Mouse (Mus musculus): ENCODE results near the gene Cacnb4. TPM values are rescaled to one million over a fixed set of nuclear protein-coding genes. Genes with fewer than 3 reads are reported as not detected.

Cacnb4 gene
- polyA plus RNA-seq, 1 experiment from 2014 or later, result 1.7 TPM

DNA sequence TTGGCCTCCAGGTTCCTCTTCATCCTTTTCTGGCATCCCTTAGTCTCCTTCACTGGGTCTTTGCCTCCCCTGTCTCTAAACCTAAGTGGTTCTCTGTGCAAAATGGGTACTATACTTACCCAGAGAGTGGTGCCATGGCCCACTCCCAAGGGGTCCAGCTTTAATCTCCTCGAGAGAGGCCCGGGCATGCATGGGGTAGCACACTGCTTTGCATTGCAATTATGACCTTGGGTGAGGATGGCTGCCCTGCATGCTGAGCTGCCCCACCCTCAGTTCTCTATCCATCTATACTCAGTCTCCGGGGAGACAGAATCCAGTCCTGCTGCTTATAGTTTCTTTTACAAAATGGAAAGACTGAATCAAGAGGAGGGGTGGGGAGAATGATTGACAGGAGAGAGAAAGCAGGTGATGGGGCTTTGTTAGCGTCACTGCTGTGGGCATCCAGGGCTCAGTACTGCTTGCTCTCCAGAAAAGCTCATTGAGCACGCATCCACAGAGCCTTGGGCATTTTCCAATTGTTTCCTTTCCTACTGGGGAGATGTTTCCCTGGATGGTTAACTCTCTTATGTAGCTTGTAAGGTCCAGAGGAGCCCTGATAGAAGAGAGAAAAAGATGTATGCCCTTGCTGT, 68.7 kb downstream of the Cacnb4 start:
- ATAC-seq (no peak), DNase-seq (ENCODE audit: low read depth, low spot score) (no peak)
- ChIA-PET CTCF (interaction anchor here (1.0 to 1.3 kb wide), 2 partner anchors 13 to 346 kb away, joined by 3 read pairs; no protein-coding TSS in a partner anchor), POLR2A (no interaction called here)
- TF ChIP-seq CTCF (IDR thresholded peaks at IDR 0.05), result no peak
- in situ Hi-C loops (cut with MboI; ENCODE audit: low pct_unique_long_range_greater_than_20kb), result loop anchor here (25.0 kb wide), 1 partner anchor 621 kb away; no protein-coding TSS in a partner anchor
- H3K27me3 ChIP-seq, result no peaks in the 10 kb centered on the region

GRCm38 (mm10) chr2:52606331-52606730, 70.3 kb downstream of the Cacnb4 start:
- no peaks in the 10 kb centered on the region for H3K27me3 ChIP-seq
- POLR2A ChIA-PET, result no interaction called here
- in situ Hi-C loops (cut with MboI; ENCODE audit: low pct_unique_long_range_greater_than_20kb), result loop anchor here (25.0 kb wide), 1 partner anchor 619 kb away; no protein-coding TSS in a partner anchor
- ATAC-seq, result no peak
- CTCF ChIA-PET, result no interaction called here
- TF ChIP-seq CTCF (IDR thresholded peaks at IDR 0.05), result no peak
- DNase-seq (ENCODE audit: low read depth, low spot score), result no peak

DNA sequence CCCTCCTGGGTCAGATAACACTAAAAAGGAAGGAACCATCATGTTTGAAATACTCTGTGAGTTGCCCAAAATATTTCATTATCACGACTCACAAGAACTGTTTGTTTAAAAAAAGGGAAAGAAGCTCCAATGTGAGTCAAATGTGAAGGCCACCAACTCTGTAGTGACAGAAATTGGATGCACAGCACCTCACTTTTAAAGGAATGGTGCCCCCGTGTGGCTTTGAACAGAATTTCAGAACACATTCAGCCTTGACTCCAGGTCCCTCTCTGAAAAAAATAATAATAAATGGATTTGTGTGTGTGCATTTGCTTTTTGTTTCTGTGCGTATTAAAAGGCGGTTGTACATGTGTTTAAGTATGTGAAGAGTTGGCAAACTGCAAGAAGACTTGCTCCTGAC, 71.3 kb downstream of the Cacnb4 start:
- TF ChIP-seq CTCF (IDR thresholded peaks at IDR 0.05), result peak; percentile 80
- in situ Hi-C loops (cut with MboI; ENCODE audit: low pct_unique_long_range_greater_than_20kb), result loop anchor here (25.0 kb wide), 1 partner anchor 618 kb away; no protein-coding TSS in a partner anchor
- CTCF ChIA-PET, result interaction anchor here (0.7 to 1.1 kb wide), 3 partner anchors 9 to 341 kb away, joined by 3 to 4 read pairs (median 4); no protein-coding TSS in a partner anchor
- POLR2A ChIA-PET, result no interaction called here
- DNase-seq (ENCODE audit: low read depth, low spot score), result no peak
- no peak for ATAC-seq
- no peaks in the 10 kb centered on the region for H3K27me3 ChIP-seq

- TF ChIP-seq CTCF (IDR thresholded peaks at IDR 0.05), result no peak
- no peaks in the 10 kb centered on the region for H3K27me3 ChIP-seq
- CTCF ChIA-PET, result interaction anchor here (0.7 to 2.0 kb wide), 10 partner anchors 9 to 385 kb away, joined by 3 to 11 read pairs (median 3); no protein-coding TSS in a partner anchor
- in situ Hi-C loops (cut with MboI; ENCODE audit: low pct_unique_long_range_greater_than_20kb), result loop anchor here (25.0 kb wide), 1 partner anchor 617 kb away; no protein-coding TSS in a partner anchor
- DNase-seq (ENCODE audit: low read depth, low spot score) (no peak), ATAC-seq (no peak)
- POLR2A ChIA-PET, result no interaction called here
Observed at GRCm38 (mm10) chr2:52604651-52605020, 72.0 kb downstream of the Cacnb4 start.

- in situ Hi-C loops (cut with MboI; ENCODE audit: low pct_unique_long_range_greater_than_20kb), result loop anchor here (25.0 kb wide), 1 partner anchor 617 kb away; no protein-coding TSS in a partner anchor
- ChIA-PET POLR2A (no interaction called here), CTCF (interaction anchor here (0.7 to 2.0 kb wide), 11 partner anchors 9 to 384 kb away, joined by 3 to 11 read pairs (median 3); no protein-coding TSS in a partner anchor)
- ATAC-seq, result no peak
- no peak for DNase-seq (ENCODE audit: low read depth, low spot score)
- no peak for TF ChIP-seq CTCF (IDR thresholded peaks at IDR 0.05)
- H3K27me3 ChIP-seq, result no peaks in the 10 kb centered on the region
Observed at GRCm38 (mm10) chr2:52603935-52604650, 72.5 kb downstream of the Cacnb4 start.

- DNase-seq (ENCODE audit: low read depth, low spot score), result no peak
- TF ChIP-seq CTCF (IDR thresholded peaks at IDR 0.05), result no peak
Observed at GRCm38 (mm10) chr2:52603421-52603820, 73.2 kb downstream of the Cacnb4 start.

GRCm38 (mm10) chr2:52602921-52603320, 73.7 kb downstream of the Cacnb4 start:
- in situ Hi-C loops (cut with MboI; ENCODE audit: low pct_unique_long_range_greater_than_20kb), result loop anchor here (25.0 kb wide), 1 partner anchor 616 kb away; no protein-coding TSS in a partner anchor
- DNase-seq (ENCODE audit: low read depth, low spot score), result no peak
- no peak for TF ChIP-seq CTCF (IDR thresholded peaks at IDR 0.05)
- POLR2A ChIA-PET, result no interaction called here
- no peaks in the 10 kb centered on the region for H3K27me3 ChIP-seq
- no peak for ATAC-seq
- CTCF ChIA-PET, result interaction anchor here (1.2 to 2.0 kb wide), 3 partner anchors 12 to 341 kb away, joined by 4 to 11 read pairs (median 11); no protein-coding TSS in a partner anchor

More at GRCm38 (mm10) chr2:52603421-52603820, 73.2 kb downstream of the Cacnb4 start:
- no peak for ATAC-seq
- no peaks in the 10 kb centered on the region for H3K27me3 ChIP-seq
- in situ Hi-C loops (cut with MboI; ENCODE audit: low pct_unique_long_range_greater_than_20kb), result loop anchor here (25.0 kb wide), 1 partner anchor 616 kb away; no protein-coding TSS in a partner anchor
- CTCF ChIA-PET, result interaction anchor here (0.9 to 2.0 kb wide), 5 partner anchors 13 to 341 kb away, joined by 3 to 11 read pairs (median 4); no protein-coding TSS in a partner anchor
- POLR2A ChIA-PET, result no interaction called here

DNA sequence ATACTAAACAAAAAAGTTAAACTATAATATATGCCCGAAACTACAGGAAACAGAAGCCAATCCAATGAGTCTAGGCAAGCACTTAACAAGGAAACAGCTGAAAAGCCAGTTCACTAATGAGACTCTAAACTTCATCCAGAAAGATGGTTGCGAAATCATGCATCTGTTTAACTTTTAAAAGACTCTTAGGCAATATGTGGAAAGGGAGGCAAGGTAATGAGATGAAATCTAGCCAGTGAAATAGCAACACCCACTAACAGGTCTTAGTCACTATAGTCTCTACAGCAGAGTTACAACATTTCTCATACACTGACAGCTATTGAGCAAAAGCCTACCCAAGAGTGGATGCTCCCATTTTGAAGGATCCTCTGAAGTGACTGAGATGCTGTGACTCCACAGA, 74.4 kb downstream of the Cacnb4 start:
- DNase-seq (ENCODE audit: low read depth, low spot score), result no peak
- TF ChIP-seq CTCF (IDR thresholded peaks at IDR 0.05), result no peak

DNA sequence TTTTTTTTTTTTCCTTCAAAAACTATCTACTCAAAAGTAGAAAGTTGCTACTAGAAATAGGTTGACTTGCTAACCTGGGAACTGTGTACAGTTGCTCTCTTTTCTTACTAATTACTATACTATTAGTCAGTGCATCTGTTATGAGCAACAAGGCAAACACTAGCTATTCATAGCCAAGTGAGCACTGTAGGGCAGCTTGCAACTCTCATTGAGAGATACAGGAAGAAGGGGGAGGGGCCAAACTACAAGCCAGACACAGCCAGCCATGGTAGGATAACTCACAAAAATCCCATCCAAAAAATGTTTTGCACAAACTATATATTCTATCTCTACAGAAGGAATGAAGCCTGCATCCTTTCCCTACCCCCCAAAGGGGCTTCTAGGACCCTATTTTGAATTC, 79.1 kb downstream of the Cacnb4 start:
- in situ Hi-C loops (cut with MboI; ENCODE audit: low pct_unique_long_range_greater_than_20kb), result loop anchor here (10.0 kb wide), 1 partner anchor 173 kb away; the partner anchor contains the start of gene Arl5a
- ChIA-PET CTCF (no interaction called here), POLR2A (no interaction called here)
- peak; percentile 51 for ATAC-seq
- H3K27me3 ChIP-seq, result no peaks in the 10 kb centered on the region
- no peak for DNase-seq (ENCODE audit: low read depth, low spot score)
- no peak for TF ChIP-seq CTCF (IDR thresholded peaks at IDR 0.05)

More for the DNA sequence above, 74.4 kb downstream of the Cacnb4 start:
- in situ Hi-C loops (cut with MboI; ENCODE audit: low pct_unique_long_range_greater_than_20kb), result loop anchor here (25.0 kb wide), 1 partner anchor 615 kb away; no protein-coding TSS in a partner anchor
- ChIA-PET CTCF (interaction anchor here (0.9 kb wide), 1 partner anchor 12 kb away, joined by 4 read pairs; no protein-coding TSS in a partner anchor), POLR2A (no interaction called here)
- peak; percentile 68 for ATAC-seq
- no peaks in the 10 kb centered on the region for H3K27me3 ChIP-seq

GRCm38 (mm10) chr2:52593814-52594213, 82.8 kb downstream of the Cacnb4 start:
- no peak for TF ChIP-seq CTCF (IDR thresholded peaks at IDR 0.05)
- POLR2A ChIA-PET, result no interaction called here
- H3K27me3 ChIP-seq, result no peaks in the 10 kb centered on the region
- CTCF ChIA-PET, result interaction anchor here (1.2 kb wide), 1 partner anchor 14 kb away, joined by 3 read pairs; no protein-coding TSS in a partner anchor
- in situ Hi-C loops (cut with MboI; ENCODE audit: low pct_unique_long_range_greater_than_20kb), result loop anchor here (5.0 to 10.0 kb wide), 2 partner anchors 169 to 332 kb away; partner anchors contain the start of gene Arl5a
- ATAC-seq, result no peak
- DNase-seq (ENCODE audit: low read depth, low spot score), result no peak
